Mouse (Mus musculus) cerebellum, adult 2 months (tissue): ENCODE data around the gene Mamdc2.

ENCODE experiments used
- CTCF ChIP-seq: fragments of 200-500 bp; IDR thresholded peaks from 2 replicates; pipeline ENCODE4 v1.5.1; 2011; ENCODE audit warnings: low read depth, mild to moderate bottlenecking, control low read depth, low read length, moderate library complexity, borderline replicate concordance; ENCODE audit not compliant: insufficient read depth
- POLR2A ChIP-seq: fragments of 200-500 bp; IDR thresholded peaks from 2 replicates; pipeline ENCODE4 v1.6.1; 2011; ENCODE audit warnings: low read length, control low read depth, borderline replicate concordance; ENCODE audit not compliant: insufficient read depth

DNA sequence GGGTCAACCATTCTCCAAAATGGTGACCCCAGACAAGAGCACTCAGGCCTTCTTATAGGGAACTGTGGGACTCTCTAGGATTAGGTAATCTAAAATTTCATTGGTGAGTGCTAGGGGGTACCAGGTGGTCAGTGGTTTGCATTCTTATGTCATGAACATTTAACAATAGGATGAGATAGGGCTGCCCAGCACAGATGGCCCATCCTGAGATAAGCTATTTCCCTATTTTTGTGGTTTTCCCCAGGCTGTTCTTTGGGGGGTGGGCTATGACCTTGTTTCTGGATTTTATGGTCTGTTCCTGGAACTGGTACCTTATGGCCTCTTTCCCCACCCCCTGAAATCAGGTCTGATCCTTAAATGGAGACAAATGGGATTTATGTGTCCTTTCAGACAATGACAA lies 151.1 kb downstream of the Mamdc2 start:
- TF ChIP-seq CTCF (no peak), POLR2A (no peak)
